Mouse (Mus musculus) layer of hippocampus, adult 9-10 months (tissue): ENCODE data around the gene Cpvl.

Source experiments
- DNase-seq: peaks from one replicate; pipeline ENCODE4 v3.0.0; 2022; ENCODE audit warnings: low spot score

Cpvl gene

GRCm38 (mm10) chr6:53884931-53885330 lies 93.5 kb downstream of the Cpvl start:
- no peak for DNase-seq

- DNase-seq = no peak
These were observed 94.0 kb downstream of the Cpvl start for GRCm38 (mm10) chr6:53884496-53884895.

- no peak for DNase-seq
These were observed 95.1 kb downstream of the Cpvl start for GRCm38 (mm10) chr6:53883405-53883804.

- DNase-seq = no peak
These were observed 96.8 kb downstream of the Cpvl start for GRCm38 (mm10) chr6:53881623-53882022.

DNA sequence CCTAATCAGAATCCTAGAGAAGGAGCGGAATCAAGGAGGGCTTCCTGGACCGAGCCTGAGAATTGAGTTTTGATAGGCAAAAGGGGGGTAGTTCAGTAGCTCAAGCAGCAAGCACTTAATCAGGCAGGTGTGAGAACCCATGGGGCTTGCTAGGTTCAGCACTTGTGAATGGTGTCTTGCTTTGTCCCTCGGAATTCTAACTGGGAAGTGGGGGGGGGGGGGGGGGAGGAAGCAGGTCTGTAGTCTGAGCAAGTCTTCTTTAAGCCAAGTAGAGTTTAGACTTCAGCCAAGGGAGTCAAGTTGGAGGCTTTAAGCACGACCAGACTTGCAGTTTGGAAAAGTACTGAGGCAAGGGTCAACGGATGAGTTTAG lies 97.2 kb downstream of the Cpvl start:
- DNase-seq = no peak

DNA sequence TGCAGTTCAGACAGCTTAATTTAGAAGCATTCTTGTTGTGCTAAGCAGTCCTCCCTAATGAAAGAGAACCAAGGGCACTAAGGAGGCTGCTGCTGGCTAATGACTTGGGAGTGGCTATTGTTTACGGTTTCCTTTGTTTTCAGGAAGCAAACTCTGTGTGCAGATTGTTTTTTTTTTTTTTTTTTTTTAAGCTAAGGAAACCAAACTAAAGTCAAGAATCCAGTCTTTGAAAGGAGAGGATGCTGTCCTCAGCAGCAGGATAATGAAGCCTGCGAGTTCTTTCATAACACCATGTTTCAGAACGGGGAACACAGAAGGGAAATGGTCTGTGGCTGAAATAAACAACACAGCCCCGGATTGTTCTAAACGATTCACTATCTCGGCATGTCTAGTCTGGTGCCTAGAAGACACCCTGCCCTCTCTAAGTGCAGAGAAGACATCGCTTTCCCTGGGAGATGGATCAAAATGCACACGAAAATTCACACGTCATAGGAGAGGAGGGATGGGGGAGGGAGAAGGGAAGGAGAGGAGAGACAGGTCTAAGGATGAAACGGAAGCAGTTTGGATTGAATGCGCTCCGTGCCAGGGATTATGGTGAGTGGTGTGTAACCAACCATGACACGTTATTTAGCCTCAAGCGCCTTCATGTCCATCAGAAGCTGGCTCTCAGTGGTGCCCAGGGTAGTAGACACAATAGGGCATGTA lies 97.8 kb downstream of the Cpvl start:
- DNase-seq = no peak

- DNase-seq = no peak
These were observed 98.9 kb downstream of the Cpvl start for GRCm38 (mm10) chr6:53879567-53879966.

- DNase-seq = no peak
These were observed 103.5 kb downstream of the Cpvl start for GRCm38 (mm10) chr6:53874881-53875429.

DNA sequence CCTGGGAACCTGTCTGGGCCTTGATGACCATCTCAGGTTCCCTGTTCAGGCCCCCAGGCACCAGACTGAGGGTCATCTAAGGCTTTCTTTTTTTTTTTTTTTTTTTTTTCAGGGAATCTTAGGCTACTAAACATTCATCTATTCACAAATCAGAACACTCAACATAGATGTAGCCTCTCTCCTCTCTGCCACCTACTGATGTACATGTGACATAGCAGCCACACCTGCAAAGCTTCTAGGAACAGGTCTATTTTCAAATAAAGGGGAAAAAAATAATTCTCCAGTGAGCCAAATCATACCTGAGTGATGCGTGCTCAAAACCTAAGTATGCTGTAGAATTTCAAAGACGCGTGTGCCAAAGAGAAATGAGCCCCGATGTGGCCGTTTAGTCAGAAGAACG lies 106.6 kb downstream of the Cpvl start:
- DNase-seq = no peak

GRCm38 (mm10) chr6:53863011-53863410 lies 115.5 kb downstream of the Cpvl start:
- no peak for DNase-seq

GRCm38 (mm10) chr6:53859106-53859505 lies 119.4 kb downstream of the Cpvl start:
- DNase-seq = no peak

DNA sequence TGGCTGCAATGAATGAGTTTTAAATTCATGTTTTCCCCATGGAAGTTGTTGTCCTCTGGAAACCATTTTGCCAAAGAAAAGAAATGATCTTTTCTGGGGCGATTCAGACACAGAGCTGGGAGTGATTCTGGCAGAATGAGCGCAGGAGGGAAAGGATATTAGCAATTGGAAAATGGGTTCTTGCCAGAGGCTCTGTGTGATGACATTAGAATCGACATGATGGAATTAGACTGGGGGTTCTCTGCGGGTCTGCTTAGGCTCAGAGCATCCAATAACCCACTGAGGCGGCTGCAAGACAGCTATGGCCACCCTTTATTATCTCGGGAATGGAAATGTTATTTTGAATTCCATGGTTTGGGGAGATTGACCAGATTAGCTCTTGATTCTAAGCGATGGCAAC lies 120.6 kb downstream of the Cpvl start:
- no peak for DNase-seq

DNA sequence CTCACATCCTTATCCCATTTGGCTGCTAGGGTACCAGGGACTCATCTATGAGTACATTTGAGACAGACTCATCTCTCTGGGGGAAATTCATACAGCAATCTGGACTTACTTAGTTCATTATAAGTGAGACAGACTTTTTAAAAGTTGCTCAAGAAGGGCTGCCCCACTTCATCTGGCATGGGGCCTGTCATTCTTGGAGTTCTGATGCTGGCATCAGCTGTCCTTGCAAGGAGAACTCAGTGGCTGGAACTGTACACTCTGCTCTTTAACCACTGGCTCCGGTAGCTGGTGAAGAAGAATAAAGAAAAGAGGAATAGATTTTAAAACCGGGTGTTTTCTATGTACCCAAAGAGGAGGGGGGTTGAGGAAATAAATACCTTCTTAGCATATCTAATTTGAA lies 121.7 kb downstream of the Cpvl start:
- no peak for DNase-seq

GRCm38 (mm10) chr6:53854971-53855856 lies 123.3 kb downstream of the Cpvl start:
- DNase-seq = no peak

DNA sequence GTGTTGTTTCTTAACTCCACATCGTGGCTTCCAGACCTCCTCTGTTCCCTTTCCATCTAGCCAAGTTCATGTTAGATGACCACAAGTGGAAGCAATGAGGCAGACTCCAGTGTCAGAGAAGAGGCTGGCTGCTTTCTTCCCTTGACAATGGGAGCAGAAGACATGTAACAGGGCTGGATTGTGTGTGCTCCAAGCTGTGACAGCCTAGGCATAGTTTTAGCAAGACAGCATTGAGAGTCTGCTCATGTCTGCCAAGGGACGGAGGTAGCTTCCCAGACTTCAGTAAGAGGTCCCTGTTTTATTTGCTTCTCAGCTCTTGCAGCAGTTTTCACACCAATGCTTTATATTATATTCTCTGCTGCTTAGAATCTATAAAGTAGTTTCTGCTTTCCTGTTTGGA lies 124.2 kb downstream of the Cpvl start:
- DNase-seq = no peak

- DNase-seq = no peak
These were observed 124.9 kb downstream of the Cpvl start for GRCm38 (mm10) chr6:53853546-53853945.

GRCm38 (mm10) chr6:53844626-53845025 lies 133.8 kb downstream of the Cpvl start:
- DNase-seq = no peak

DNA sequence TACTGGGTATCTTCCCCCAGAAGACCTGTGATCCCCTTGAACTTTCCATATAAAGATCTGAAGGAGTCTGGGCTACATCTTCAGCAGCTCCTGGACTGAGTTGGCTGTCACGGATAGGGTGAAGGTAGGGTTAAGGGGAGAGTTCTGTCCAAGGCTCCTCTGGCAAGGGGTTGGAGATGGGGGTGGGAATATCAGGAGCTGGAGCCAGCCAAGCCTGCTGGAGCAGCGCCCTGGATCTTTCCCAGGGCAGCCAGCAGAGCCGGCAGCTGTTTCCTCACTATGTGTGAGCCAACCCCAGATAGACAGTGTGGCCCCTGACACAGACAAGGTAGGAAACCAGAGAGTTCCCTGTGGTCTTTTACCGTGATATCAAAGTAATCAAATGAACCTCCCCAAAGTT lies 153.3 kb downstream of the Cpvl start:
- no peak for DNase-seq
